Mouse (Mus musculus): ENCODE measurements around the gene Klc1.

DNA sequence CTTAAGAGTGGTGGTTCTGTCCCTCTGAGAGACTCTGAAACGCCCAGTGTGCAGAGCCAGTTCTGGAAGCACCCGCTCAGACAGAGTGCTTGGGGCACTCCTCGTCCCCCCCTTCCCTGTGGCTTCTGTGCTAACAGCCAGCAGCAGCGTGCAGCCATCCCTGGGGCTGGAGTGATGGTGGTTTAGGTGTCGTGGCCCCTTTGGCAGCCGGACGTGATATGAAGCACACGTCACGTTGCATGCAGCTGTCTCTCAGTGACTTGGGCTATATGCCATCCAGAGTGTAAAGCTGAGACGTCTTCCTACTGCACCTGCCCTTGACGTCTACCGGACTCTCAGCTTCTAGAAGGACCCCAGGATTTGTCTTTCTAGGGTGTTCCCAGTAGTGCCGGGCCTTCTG, 39.8 kb downstream of the Klc1 start:
- no peak for TF ChIP-seq POLR2A (IDR thresholded peaks at IDR 0.05; ENCODE audit: extremely low read depth, insufficient read depth, low read length)
- no peak for TF ChIP-seq CTCF (IDR thresholded peaks at IDR 0.05; ENCODE audit: extremely low read depth, insufficient read depth, low read length)
